Mouse (Mus musculus) kidney, postnatal 10 days (tissue): ENCODE measurements at regions not wholly inside any gene's neighbourhood (a gene's known extent, or its start where the extent isn't known, plus 50 kb on each side); places are given as distances from the start of the nearest gene placed in this dataset.

ENCODE experiments used
- DNase-seq: peaks from one replicate; pipeline ENCODE4 v3.0.0; 2021; ENCODE audit warnings: mixed read lengths

DNA sequence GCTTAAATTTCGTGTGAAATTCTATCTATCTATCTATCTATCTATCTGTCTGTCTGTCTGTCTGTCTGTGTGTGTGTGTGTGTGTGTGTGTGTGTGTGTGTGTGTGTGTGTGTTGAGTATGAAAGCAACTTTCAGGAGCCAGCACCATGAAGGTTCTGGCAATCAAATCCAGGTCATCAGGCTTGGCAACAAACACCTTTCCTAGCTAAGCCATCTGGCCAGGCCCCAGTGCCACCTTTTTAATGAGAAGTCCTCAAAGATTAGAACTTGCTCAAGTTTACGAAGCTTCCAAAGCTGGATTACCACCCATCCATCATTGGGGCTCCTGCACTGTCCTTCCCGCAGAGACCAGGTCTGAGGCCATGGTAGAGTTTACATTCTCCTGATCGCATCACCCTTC is 325.0 kb downstream of the Gm49356 start:
- no peak for DNase-seq

DNA sequence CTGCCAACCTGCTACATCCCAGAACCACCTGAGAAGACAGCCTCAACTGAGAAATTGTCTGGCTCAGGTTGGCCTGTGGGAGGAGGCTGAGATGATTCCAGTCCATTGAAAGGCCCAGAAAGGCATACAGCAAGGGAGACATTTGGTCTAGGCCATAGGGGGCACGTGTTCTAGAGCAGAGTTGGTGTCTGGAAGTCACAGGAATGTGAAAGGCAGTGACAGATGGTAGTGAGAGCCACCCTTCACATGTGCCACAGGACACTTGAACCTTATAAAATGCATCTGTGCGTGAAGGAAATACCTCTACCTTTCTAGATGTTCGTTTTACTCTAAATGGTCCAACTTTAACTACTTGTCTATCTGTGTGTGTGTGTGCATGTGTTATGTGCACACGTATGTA is 326.1 kb downstream of the Gm49356 start:
- DNase-seq = no peak

DNA sequence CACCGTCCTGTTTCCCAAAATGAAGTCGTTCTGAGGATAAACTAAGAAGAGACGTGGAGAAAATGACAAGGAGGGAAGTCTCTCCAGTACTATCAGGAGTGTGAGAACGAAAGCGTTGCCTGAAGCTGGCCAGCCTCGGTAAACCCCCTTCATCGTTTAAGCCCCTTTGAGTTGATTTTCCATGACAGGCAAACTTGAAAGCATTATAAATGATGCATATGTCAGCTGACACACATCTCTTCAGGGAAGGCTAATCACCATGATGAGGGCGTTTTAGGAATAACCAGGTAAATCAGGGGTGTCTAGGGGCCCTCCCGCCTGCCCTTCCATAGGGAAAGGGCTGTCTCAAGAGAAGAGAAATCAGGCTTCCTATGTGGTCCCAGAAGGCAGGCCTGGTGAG is 328.4 kb downstream of the Gm49356 start:
- no peak for DNase-seq

DNA sequence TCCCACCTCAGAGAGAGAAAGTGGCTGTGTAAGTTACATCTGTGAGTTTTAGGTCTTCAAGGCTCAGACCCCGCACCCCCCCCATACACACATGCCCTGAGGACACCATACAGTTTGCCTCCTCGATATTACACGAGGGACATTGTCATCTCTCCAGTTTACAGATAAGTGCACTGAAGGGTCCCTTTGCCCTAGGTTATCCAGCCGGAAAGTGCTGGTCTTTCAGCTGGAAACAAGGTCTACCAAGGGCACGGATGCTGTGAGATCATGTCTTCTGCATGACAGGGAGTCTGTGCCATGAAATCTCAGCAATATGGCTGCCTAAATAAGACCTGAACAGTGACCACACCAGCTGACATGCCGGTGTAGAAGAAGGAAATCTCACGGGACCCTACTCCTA is 329.8 kb downstream of the Gm49356 start:
- DNase-seq = no peak

DNA sequence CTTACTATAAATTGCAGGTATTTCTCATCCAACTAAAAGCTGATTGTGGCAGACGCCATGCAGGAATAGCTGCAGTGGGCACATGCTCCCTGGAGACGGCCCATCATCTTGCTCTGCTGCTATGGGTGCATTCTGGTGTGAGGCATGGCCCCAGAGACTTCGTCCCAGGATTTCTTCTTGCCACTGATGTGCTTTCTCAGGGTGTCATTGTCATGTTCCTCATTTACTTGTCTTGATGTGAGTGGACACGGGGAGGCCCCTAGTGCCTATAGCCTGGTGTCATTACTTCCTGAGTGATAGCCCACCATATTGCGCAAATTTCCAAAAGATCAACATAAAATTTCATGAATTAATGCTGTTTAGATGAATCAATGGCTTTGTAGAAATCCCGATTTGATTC is 336.5 kb downstream of the Gm49356 start:
- DNase-seq = no peak

DNA sequence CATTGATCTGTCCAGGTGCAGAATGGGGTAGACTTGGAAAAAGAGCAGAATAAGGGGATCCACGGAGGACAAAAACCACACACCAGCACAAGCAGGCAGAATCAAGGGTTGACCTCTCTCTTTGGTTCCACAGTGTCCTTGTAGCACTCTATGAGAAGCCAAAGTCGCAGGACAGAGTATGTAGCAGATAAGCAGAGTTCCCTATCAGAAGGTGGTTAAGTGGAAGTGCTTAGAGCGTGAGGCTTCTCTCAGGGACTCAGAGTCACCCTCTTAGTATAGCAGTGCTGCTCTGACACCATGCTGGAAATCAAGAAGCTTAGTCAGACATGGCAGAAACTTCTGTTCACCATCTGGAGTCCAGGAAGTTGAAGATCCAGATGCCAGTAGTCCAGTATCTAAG is 338.2 kb downstream of the Gm49356 start:
- DNase-seq = no peak

DNA sequence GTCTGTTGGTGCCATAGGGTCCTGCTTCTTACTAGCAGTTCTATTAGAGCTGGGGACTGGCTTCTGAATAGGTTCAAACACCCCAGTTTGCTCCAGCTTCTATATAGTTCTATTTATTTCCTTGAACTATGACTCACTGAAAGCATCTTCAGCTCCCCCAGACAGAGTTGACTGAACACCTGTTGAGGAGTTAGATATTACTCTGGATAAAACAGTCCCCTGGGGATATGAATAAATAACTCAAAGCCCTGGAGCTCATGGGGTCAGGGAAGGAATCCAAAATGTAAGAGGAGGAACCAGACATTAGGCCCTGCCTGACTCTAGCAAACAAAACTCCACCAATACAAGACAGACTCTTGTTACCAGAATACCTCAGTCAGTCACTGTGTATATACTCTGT is 341.4 kb downstream of the Gm49356 start:
- DNase-seq = no peak

DNA sequence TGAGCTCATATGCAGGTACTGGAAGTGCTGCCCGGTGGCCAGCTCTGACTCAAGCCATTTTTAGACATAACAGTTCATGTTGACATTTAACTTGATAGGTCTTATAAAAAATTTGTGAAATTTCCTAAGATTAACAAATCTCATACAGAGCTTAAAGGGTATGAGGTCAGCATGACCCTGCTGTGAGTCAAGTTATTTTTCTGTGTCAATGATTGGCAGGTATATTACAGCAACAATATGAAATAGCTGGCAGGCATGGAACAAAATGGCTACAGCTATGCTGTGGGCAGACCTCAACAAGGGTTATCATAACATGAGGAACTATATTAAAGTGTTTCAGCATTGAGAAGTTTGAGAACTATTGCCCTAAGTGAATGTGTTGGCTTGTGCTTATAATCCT is 342.6 kb downstream of the Gm49356 start:
- no peak for DNase-seq

DNA sequence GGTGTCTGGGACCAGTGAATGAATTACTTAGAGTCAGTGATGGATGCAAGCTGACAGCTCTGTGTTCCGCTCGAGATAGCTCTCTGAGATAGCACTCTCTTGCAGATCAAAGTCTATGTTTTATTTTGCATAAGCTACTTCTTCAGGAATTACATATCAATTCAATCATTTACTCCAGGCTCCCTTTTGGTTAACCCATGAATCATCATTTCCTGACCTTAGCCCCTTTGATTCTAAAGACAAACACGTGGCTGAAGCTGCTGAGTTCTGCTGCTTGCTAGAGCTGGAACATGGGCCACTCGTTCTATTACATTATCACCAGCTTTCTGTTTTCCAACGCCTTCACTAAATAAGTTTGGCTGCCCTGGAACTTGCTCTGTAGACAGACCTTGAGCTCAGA is 343.2 kb downstream of the Gm49356 start:
- DNase-seq = no peak

DNA sequence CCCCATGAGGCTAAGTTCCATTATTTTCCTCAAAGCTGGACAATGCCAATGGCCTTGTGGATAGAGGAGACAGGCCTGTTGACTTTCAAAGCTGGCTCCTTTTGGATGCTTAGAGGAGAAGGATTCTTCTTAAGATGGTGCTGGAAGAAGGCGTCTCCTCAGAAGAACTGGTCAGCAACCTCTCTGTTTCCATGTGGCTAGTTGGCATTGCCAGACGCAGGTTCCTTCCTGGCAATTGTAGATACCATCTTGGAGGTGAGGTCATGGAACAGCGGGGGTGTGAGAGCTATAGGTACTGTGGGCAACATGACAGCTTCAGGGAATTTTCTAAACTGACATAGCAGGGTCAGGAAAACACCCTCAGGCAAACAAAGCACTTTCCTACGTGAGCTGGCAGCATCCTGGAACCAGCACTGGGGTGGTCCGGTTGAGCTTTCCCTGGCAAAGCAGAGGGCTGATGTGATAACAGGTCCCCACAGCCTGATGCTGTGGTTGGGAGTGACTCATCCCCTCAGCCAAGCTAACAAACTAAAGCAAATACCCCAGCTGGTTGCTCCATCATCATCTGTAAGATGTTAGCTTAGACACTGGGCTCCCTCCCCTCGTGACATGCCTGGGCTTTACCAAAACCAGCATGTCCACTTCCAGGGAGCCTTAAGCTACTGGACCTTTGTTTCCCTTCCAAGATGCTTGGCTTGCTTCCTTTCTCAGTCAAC is 348.5 kb downstream of the Gm49356 start:
- DNase-seq = no peak

DNA sequence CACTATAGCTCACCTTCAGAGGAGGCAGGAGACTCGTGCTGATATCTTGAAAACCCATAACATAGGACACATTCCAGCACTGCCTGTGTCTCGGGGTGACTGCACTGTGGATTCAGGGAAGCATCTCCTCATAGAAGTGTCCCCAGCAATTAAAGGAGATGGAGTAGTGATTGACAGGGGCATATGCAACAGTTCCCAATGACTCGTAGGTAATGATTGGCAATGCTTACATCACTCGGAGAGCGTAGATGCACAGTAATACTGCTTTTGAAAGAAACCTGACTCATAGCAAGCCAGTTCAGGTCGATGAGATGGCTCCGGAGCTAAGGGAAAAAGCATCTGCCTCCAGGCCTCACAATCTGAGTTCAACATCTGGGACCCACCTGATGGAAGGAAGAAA is 352.7 kb downstream of the Gm49356 start:
- DNase-seq = no peak

DNA sequence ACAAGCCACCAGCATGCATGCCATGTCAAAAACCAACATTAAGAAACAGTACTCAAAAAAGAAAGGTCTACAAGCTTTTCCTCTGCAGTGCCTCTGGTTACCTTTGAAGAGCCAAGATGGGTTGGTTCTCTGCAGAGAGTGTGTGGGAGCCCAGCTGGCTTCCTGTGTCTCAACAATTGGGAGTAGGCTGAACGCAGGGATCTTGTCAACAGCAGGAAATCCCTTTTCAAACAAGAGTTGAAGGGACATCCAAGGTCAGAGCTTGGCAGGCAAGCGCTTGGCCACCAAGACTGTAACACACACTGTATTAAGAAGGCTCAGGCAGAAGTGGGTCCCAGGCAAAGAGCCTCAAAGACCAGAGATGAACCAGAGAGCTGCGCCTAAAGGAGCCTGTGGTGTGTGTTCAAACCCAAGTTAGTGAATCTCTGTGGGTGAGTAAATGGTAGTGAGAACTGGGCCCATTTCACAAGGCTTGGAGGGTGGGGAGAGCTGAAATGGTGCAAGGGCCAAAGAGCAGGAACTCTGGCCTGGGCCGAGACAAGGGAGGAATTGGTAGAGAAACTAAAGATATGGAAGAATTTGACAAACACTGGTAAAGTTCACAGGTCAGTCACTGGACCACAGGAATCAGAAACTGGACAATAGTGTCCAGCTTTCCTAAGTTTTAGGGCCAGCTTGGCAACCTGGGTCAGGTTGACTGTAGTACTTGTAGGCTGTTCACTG is 357.0 kb downstream of the Gm49356 start:
- DNase-seq = peak; percentile 65

DNA sequence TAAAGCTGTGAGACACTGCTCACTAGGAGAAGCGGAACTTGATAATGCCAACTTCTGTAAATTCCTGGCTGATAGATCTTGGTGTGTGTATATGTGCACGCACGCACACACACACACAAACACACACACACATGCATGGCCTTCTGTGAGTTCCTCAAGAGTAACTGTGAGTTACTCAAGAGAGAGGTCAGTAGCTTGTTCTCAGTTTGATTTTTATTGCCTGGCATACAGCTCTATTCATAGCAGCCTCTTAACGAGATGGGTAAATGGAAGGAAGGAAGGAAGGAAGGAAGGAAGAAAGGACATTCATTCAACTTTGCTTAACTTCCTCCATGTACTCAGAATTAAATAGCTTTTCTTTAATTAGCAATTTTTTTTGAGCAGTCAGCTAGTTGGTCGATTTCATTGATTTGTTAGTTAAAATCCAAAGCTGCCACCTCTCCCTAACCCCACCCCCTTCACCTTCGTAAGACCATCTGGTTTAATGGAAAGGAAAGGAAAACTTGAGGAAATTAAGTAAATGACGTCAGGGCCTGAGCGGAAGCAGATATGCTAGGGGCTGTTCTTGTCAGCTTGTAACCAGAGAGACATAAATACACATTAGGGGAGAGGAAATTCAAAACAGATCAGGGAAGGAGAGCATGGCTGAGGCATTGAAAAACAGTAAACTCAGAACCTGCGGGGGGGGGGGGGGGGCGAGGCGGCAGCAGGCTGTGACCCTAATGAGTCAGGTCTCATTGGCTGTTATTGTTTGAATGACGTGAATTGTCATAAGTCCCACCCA is 359.6 kb downstream of the Gm49356 start:
- no peak for DNase-seq

DNA sequence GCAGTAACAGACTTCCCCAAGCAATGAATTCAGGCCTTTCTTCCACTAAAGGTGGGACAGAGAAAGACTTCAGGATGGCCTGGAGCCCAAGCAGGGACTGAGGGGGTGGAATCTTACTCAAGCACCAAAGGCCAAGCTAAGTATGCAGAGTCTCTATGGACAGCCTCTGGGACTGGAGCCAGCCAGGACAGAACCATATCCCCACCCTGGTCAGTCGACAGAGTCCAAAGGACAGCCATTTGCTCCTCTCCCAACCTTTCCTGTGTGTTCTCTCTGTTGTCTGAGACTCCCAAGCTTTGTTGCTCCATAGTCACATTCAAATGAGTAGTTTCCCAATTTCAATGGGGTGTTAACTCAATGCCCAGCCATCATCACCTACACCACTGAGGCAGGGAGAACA is 372.3 kb downstream of the Gm49356 start:
- DNase-seq = peak; percentile 44

DNA sequence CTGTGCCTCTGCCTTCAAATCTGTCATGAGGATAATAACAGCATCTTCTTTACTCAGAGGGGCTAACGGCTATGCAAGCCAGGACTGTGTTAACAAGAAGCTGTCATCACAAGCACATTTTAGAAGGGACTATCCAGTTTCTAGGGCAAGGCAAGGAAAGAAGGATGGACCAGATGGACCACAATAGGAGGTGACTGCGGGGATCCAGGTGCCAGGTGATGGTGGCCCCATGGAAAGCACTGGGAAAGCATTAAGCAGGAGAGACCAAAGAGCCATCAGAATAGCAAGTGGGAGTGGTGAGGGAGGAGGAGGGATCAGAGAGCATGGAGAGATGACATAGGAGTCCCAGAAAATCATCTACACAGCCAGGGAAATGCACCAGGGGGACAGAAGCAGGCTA is 373.3 kb downstream of the Gm49356 start:
- DNase-seq = no peak

DNA sequence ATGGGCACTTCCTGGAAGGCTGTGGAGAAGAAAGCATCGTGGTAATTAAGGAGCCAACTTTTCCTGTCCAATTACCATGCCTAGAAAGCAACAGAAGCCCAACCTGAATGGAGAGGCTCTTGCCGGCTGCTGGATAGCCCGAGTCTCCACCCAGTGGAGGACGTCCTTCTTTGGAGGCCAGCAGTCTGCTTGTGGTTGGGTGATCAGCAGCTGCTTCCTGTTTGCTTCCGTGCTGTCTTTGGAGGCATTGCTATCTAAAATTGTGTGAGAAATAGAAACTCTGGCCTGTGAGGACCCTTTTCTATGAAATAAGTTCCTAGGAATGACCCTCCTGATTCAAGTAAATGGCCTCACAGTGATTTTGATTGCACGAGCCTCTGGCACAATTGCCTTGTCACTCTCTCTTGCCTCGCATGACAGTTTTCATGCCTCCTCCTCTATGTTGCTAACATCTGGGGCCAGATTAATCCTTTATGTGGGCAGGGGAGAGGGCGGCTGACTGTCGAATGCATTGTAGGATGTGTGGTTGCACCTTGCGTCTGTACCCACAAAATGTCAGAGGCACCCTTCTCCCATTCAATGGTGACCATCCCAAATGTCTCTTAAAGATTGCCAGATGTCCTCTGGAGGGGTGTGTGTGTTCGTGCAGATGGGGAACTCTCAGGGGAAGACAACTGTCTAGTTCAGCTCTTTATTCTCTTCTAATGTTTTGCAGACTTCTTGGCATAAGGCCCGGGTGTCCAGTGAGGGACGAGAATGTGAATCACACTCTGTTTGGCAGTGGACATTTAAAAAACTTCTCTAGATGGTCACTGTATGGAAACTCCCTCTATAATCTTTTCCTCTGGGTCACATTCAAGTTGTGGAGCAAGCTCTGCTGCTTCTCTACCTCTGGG is 374.6 kb downstream of the Gm49356 start:
- peak; percentile 78 for DNase-seq
